Mouse (Mus musculus) neural tube, embryonic 14.5 days (tissue): ENCODE results near the gene Tmem59. TPM values are rescaled to one million over a fixed set of nuclear protein-coding genes. Genes with fewer than 3 reads are reported as not detected.

Experiments
- ATAC-seq: fragments of 200-750 bp; cut with Nextera tagmentation; 2 replicates; pipeline ENCODE4 v1.8.0; 2017; ENCODE audit warnings: low read depth, mild to moderate bottlenecking, moderate TSS enrichment, moderate library complexity
- H3K27ac ChIP-seq: fragments of 300-500 bp; sonication (generic); 2 replicates; pipeline ENCODE4 v1.5.1; 2014; ENCODE audit warnings: low read depth, mild to moderate bottlenecking, control low read depth, low read length, moderate library complexity, mixed read lengths
- H3K27me3 ChIP-seq: fragments of 300-500 bp; sonication (generic); 2 replicates; pipeline ENCODE4 v1.6.1; 2014; ENCODE audit warnings: low read length; ENCODE audit not compliant: control insufficient read depth, insufficient read depth
- H3K36me3 ChIP-seq: fragments of 300-500 bp; sonication (generic); 2 replicates; pipeline ENCODE4 v1.6.1; 2014; ENCODE audit warnings: low read length, mixed read lengths; ENCODE audit not compliant: control insufficient read depth, insufficient read depth
- H3K4me1 ChIP-seq: fragments of 300-500 bp; sonication (generic); 2 replicates; pipeline ENCODE4 v1.6.1; 2014; ENCODE audit warnings: low read length; ENCODE audit not compliant: control insufficient read depth, insufficient read depth
- H3K4me2 ChIP-seq: fragments of 300-500 bp; sonication (generic); 2 replicates; pipeline ENCODE4 v1.6.1; 2014; ENCODE audit warnings: mild to moderate bottlenecking, low read depth, low read length, control low read depth
- H3K4me3 ChIP-seq: fragments of 300-500 bp; sonication (generic); 2 replicates; pipeline ENCODE4 v1.5.1; 2014; ENCODE audit warnings: low read depth, low read length, control low read depth, mixed read lengths
- H3K9ac ChIP-seq: fragments of 300-500 bp; sonication (generic); replicated peaks from 2 replicates; pipeline ENCODE4 v1.6.1; 2014; ENCODE audit warnings: low read depth, mild to moderate bottlenecking, control low read depth, low read length, mixed read lengths
- H3K9me3 ChIP-seq: fragments of 300-500 bp; sonication (generic); 2 replicates; pipeline ENCODE4 v1.6.1; 2016; ENCODE audit warnings: low read length; ENCODE audit not compliant: control insufficient read depth
- WGBS: fragments of 180-500 bp; shearing (Covaris S2); extraction: QIAGEN DNeasy Blood & Tissue Kit; methylation state at CpG from one replicate; pipeline ENCODE4 v1.1.7; 2014; 5-methylcytosine and 5-hydroxymethylcytosine counted together
- polyA plus RNA-seq: library from polyadenylated mRNA; unstranded; fragments of >200 nt; fragmentation: Nextera tagmentation; extraction: Ambion mirVana; gene quantifications from 2 replicates; pipeline ENCODE4 v1.2.1, GENCODE M21; 2014

Gene Tmem59
- polyA plus RNA-seq: 399 and 419 TPM in 2 replicates

DNA sequence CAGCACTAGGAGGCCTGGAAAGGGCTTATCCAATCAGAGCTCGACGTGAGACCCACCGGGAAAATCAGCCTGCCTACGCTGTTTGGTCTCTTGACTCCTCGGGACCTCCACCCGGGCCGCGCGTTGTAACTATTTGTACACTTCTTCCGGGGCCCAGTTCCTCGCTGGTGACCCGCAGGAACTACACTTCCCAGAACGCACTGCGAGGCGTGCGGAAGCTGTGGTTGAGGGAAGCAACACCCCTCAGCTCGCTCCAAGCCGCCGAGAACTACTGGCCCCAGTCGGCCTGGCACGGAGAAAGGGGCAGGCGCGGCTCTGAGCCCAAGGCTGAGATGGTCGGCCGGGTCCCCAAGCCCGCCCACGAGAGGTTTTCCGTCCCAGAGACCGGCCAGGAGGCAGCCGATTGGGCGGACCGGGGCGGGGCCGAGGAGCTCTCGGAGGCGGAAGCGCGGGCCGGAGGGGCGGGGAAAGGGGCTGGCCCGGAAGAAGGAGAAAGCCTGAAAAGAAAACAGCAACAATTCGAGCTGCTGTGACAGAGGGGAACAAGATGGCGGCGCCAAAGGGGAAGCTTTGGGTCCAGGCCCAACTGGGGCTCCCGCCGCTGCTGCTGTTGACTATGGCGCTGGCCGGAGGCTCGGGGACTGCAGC is at the start of gene Tmem59:
Gene Tmem59, plus strand, starts transcription at position 218 of the 648 bp plus-strand sequence.
- WGBS: under 1% methylated on average over 49 of the region's 49 CpGs
- Histone ChIP-seq H3K4me1 (peaks cover 37% of the 10 kb centered on the region), H3K9me3 (no peaks in the 10 kb centered on the region), H3K27ac (peak within 1 kb of the TSS; percentile 97), H3K27me3 (no peaks in the 10 kb centered on the region; the same call in 1 of the 2 replicates), H3K4me2 (peak within 1 kb of the TSS; percentile 82), H3K4me3 (peak within 1 kb of the TSS; percentile 94), H3K9ac (peak within 1 kb of the TSS; percentile 91), H3K36me3 (0 out of 2 replicates have a peak, but pooled peaks cover 5% of the 10 kb centered on the region)
- peak; percentile 96 for ATAC-seq

GRCm38 (mm10) chr4:107129373-107129772 is 48.8 kb upstream of the Tmem59 start:
- H3K4me3 ChIP-seq: no peak overlapping the region

DNA sequence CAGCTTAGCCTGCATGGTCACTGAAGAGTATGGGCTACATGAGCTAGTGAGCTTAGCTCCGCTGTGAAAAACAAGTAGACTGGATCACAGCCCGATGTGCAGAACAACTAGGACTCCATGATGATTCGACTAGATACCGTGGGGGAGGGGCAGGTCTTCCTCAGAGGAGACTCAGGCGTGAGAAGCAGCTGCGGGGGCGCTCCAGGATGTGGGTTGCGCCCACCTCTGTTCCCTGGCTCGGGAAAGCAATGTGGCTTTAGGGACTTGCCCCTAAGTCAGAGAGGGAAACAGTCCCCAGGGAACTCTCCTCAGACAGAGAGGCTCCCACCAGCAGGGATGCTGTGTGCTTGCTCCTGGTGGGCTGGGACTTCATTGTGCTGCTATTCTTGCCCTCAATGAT is 47.7 kb upstream of the Tmem59 start:
- Histone ChIP-seq H3K36me3 (no peaks in the 10 kb centered on the region), H3K9ac (no peak overlapping the region), H3K4me2 (no peak overlapping the region), H3K27ac (no peak overlapping the region), H3K9me3 (no peaks in the 10 kb centered on the region), H3K4me1 (peaks cover 5% of the 10 kb centered on the region; the same call in 1 of the 2 replicates), H3K27me3 (no peaks in the 10 kb centered on the region), H3K4me3 (no peak overlapping the region)
- WGBS: 19% methylated on average over 9 of the region's 9 CpGs
- ATAC-seq: no peak

More at GRCm38 (mm10) chr4:107129373-107129772, 48.8 kb upstream of the Tmem59 start:
- Histone ChIP-seq H3K27ac (no peak overlapping the region), H3K9me3 (no peaks in the 10 kb centered on the region), H3K36me3 (no peaks in the 10 kb centered on the region), H3K4me1 (peaks cover 5% of the 10 kb centered on the region; the same call in 1 of the 2 replicates), H3K27me3 (no peaks in the 10 kb centered on the region), H3K9ac (no peak overlapping the region), H3K4me2 (no peak overlapping the region)
- 80% methylated on average over 8 of the region's 8 CpGs for WGBS
- ATAC-seq: no peak

GRCm38 (mm10) chr4:107134891-107135290 is 43.3 kb upstream of the Tmem59 start:
- Histone ChIP-seq H3K27me3 (no peaks in the 10 kb centered on the region), H3K27ac (no peak overlapping the region), H3K4me1 (peaks cover 19% of the 10 kb centered on the region), H3K36me3 (no peaks in the 10 kb centered on the region), H3K9me3 (no peaks in the 10 kb centered on the region), H3K4me2 (no peak overlapping the region), H3K4me3 (no peak overlapping the region), H3K9ac (no peak overlapping the region)
- no peak for ATAC-seq
- WGBS: 92% methylated on average over 3 of the region's 3 CpGs

DNA sequence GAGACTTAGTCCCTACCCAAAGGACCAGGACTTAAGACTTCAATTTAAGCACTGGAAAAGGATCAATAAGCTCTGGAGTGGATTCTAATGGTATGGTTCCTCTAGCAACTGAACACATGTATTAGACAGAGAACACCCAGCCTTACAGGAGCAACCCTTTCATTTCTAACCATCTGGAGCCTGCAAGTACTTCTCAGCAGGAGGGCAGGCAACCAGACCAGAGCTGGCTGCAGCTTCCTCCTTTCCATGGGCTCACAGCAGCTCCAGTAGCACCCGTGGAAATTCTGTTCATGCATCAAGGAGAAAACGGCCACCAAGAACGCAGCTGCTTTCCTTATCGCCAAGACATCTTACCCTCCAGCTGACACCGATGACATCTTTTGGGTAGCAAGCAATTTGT is 42.5 kb upstream of the Tmem59 start:
- Histone ChIP-seq H3K4me1 (peaks cover 21% of the 10 kb centered on the region), H3K9ac (no peak overlapping the region), H3K27ac (no peak overlapping the region), H3K27me3 (no peaks in the 10 kb centered on the region), H3K4me3 (no peak overlapping the region), H3K9me3 (no peaks in the 10 kb centered on the region), H3K4me2 (no peak overlapping the region), H3K36me3 (no peaks in the 10 kb centered on the region)
- WGBS: 75% methylated on average over 5 of the region's 5 CpGs
- ATAC-seq: no peak

- no peak overlapping the region for H3K27ac ChIP-seq
- H3K9ac ChIP-seq: no peak overlapping the region
- ATAC-seq: no peak
- no peak overlapping the region for H3K4me2 ChIP-seq
- WGBS: 58% methylated on average over 3 of the region's 3 CpGs
- peaks cover 19% of the 10 kb centered on the region for H3K4me1 ChIP-seq
- no peak overlapping the region for H3K4me3 ChIP-seq
- H3K36me3 ChIP-seq: no peaks in the 10 kb centered on the region
- no peaks in the 10 kb centered on the region for H3K27me3 ChIP-seq
- no peaks in the 10 kb centered on the region for H3K9me3 ChIP-seq
Observed at GRCm38 (mm10) chr4:107136531-107136930, 41.7 kb upstream of the Tmem59 start.

DNA sequence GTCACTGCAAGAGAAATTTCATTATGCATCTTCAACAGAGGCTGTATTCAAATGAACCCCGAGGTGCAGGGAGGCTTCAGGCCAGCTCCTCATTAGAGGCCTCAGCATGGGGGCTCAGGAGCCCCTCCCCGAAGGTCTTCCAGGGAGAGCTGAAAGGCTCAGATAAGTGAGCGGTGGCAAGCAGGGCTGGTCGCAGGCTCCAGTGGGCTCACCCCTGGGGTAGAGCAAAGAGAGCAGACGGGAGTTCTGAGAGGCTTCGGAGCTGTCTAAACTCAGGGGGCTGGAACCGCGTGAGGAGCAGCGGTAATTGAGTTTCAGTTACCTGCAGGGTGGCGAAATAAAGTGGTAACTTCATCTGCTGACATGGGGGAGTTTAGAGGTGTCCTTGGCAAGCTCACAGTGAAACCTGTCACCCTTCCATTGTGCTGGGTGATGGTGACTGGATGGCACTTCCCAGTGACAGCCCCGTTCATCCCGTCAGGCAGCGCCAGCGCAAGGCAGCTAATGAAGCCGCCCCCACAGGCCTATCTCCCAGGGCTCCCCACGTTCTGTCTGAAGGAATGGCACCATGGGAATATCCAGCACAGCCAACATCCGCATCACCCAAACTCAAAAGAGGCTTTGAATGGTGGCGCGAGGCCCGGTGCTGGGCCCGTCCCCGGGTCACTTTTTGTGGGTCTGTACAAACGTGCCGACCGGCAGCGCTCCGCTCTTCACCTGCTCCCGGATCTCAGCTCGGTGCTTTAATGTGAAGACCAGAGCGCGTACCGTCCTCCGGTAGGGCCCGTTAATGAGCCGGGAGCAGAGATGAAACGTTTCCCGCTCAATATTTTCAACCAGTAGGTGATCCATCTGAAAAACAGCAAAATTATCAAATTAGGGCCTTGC is 39.0 kb upstream of the Tmem59 start:
- ATAC-seq: peak; percentile 50; the same call in 1 of the 2 replicates
- 33% methylated on average over 37 of the region's 37 CpGs for WGBS

DNA sequence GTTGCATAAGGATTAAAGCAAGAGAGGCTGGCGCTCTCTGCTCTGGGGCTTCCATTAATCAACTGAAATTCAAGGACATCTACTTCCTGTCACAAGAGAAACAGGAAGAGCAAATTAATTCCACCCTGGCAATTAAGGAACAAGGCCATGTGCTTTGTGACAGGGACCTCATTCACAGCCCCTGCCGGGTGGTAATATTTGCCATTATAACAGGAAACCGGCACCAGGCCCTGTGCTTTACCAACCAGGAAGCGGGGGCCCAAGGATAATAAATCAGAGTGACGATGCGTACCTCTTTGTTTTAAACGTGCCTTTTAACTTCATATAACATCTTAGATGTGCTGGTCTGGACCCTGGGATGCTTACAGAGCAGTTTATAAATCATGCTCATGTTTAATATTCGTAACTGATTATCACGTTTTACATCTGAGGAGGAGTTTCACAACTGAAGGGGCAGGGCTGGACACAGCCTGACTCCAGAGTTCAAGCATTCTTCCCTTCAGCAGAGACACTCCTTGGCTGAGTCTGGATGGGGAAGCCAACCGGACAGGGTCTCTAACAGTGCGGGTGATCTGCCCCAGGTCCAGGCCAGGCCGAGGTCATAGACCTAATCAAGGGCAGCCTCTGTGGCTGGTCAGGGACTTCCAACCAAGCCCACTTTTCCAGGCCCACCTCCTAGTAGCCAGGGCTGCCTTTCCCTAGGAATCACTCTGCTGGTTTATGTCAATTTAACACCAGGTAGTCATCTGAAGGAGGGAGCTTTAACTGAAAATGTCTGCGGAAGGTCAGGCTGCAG is 38.2 kb upstream of the Tmem59 start:
- no peak overlapping the region for H3K9ac ChIP-seq
- no peak for ATAC-seq

More for the DNA sequence above, 39.0 kb upstream of the Tmem59 start:
- Histone ChIP-seq H3K9me3 (no peaks in the 10 kb centered on the region), H3K27me3 (no peaks in the 10 kb centered on the region), H3K27ac (0 out of 2 replicates have a peak overlapping the region, but pooled peaks have one; percentile 28), H3K4me3 (no peak overlapping the region), H3K36me3 (no peaks in the 10 kb centered on the region), H3K9ac (no peak overlapping the region), H3K4me2 (no peak overlapping the region), H3K4me1 (peaks cover 19% of the 10 kb centered on the region)

More for the DNA sequence above, 38.2 kb upstream of the Tmem59 start:
- Histone ChIP-seq H3K9me3 (no peaks in the 10 kb centered on the region), H3K4me3 (no peak overlapping the region), H3K27me3 (no peaks in the 10 kb centered on the region), H3K27ac (0 out of 2 replicates have a peak overlapping the region, but pooled peaks have one; percentile 5), H3K4me1 (peaks cover 19% of the 10 kb centered on the region), H3K4me2 (no peak overlapping the region), H3K36me3 (no peaks in the 10 kb centered on the region)
- 36% methylated on average over 13 of the region's 13 CpGs for WGBS
